Mouse (Mus musculus) B cell, adult 62 days (primary cell): ENCODE results near the gene Sppl2a. TPM values are rescaled to one million over a fixed set of nuclear protein-coding genes. Genes with fewer than 3 reads are reported as not detected.

Source experiments
- total RNA-seq: library from RNA; stranded (reverse); gene quantifications from 4 replicates; pipeline ENCODE4 v1.2.4, GENCODE M21; 2023

Sppl2a gene
- total RNA-seq = 48.7 to 55.9 TPM (median 51.2 TPM) in 4 replicates

DNA sequence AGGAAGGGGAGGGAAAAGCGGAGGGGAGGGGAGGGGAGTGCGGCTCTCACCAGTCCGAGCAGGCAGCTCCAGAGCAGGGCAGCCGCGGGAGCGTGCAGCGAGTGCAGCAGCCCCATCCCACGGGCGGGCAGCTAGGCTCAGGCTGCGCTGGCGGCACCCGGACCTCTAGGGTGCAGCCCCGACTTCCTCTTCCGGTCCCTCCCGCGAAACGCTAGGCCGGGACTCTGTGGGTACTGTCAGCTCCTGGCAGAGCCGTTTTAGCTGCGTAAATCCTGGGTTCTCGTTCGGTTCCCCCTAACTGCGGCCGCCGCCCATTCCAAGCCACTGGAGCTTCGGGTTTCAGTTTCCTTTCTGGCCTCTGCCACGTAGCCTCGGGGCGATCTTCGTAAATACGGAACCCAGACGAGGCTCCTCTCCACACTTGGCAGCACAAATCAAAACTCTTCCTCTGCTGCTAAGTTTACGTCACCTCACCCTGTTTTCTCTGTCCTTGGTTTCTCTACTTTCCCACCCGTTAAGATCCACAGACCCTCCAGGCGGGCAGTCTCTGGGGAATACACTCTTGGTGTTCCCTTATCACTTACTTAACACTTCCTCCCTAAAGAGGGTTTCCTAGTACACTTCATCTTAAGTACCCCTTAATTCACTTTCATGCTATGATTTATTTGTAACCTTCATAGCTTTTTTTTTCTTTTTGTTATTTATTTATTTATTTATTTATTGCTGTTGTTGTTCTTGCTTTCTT lies at the start of gene Sppl2a:
Gene Sppl2a (minus strand): TSS at position 339 of the 745 bp plus-strand sequence.

DNA sequence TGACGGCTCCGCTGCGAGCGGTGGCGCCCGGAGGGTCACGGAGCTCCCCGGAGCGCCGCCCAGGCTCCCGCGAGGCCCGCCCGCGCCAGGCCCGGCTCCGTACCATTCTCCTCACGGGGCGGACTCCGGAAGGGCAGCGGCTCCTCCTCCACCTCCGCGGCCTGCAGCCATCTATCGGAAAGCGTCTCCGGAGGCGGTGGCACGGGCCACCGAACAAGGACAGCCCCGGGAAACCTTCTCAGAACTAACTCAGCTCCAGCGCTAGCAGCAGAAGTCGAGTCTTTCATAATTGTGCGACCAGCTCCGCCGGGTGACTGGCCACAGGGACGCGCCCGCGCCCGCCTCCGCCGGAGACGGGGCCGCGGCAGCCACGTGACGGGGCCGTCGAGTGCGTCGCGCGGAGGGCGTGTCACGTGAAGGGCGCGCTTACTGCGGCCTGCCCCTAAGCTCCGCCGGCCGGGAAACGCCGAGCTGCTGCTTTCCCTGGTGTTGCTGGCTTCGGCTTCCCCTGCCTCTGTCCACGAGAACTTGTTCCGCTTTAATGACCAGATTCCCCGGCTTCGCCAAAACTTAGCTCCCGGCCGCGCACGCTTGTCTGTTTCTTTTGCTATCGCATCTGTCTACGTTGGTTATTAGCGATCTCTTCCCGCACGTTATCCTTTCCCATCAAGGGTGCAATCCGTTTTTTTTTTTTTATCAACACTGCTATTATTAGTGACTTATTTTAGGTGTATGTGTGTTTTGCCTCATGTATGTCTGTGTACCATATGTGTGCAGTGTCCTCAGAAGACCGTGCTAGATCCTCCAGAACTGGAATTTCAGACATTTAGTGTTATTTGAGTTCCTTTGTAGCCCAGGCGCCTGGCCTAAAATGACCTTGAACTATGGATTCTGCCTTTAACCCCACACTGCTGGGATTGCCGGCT lies 56.9 kb downstream of the Sppl2a start, which contains the start of gene Trpm7:
Gene Trpm7 (minus strand): TSS at position 360 of the 926 bp plus-strand sequence.

Other genes starting within 250 kb of the Sppl2a start
- gene Usp8, start 225.9 kb downstream of the Sppl2a start, total RNA-seq = 49.1 to 55.4 TPM (median 51.4 TPM) in 4 replicates
- not detected in 4 replicates for gene Usp50, start 149.8 kb downstream of the Sppl2a start, total RNA-seq
- 82.5 to 91.1 TPM (median 85.7 TPM) in 4 replicates for gene Trpm7, start 57.0 kb downstream of the Sppl2a start, total RNA-seq
- gene Ap4e1, start 75.5 kb upstream of the Sppl2a start, total RNA-seq = 23.6 to 30.9 TPM (median 26.6 TPM) in 4 replicates
- gene Blvra, start 137.4 kb upstream of the Sppl2a start, total RNA-seq = 10.8 to 14.6 TPM (median 13.0 TPM) in 4 replicates
- 7.4 to 11.7 TPM (median 10.0 TPM) in 4 replicates for gene Ncaph, start 200.7 kb upstream of the Sppl2a start, total RNA-seq
- gene Itpripl1, start 210.2 kb upstream of the Sppl2a start, total RNA-seq = 15.1 to 16.3 TPM (median 15.6 TPM) in 4 replicates